ENCODE assay signal across 17 mouse cellular contexts in genomic region chr3:152178816-152179215, GRCm38 (mm10). TPM values are rescaled to one million over a fixed set of nuclear protein-coding genes. Genes with fewer than 3 reads are reported as not detected.
"Had no signal": no experiment of that assay in that cellular context is flagged by ENCODE, and none has a peak within 500 bp of the region (broad histone marks: within the 10 kb centered on the region; RNA-seq: fewer than 3 reads in every experiment).

No protein-coding gene starts in this region.

- H3K27me3 ChIP-seq: midbrain, embryonic 12.5 days; neural tube, embryonic 13.5 days; neural tube, embryonic 15.5 days; stomach, embryonic 15.5 days had no signal

- H3K9ac ChIP-seq: lung, embryonic 14.5 days; midbrain, embryonic 12.5 days; neural tube, embryonic 13.5 days; neural tube, embryonic 15.5 days; stomach, embryonic 15.5 days had no signal

- ATAC-seq: midbrain, embryonic 16.5 days had no signal

- H3K9me3 ChIP-seq: midbrain, embryonic 10.5 days; midbrain, embryonic 12.5 days; neural tube, embryonic 13.5 days; neural tube, embryonic 15.5 days; stomach, embryonic 15.5 days had no signal

- H3K4me3 ChIP-seq: midbrain, embryonic 10.5 days; midbrain, embryonic 12.5 days; myocyte; neural tube, embryonic 13.5 days; neural tube, embryonic 15.5 days; stomach, embryonic 15.5 days had no signal

- H3K27ac ChIP-seq: midbrain, embryonic 10.5 days; midbrain, embryonic 12.5 days; neural tube, embryonic 13.5 days; neural tube, embryonic 15.5 days; stomach, embryonic 15.5 days; stomach, postnatal 0 days had no signal

- DNase-seq: lung, adult 18-20 months; lung, embryonic 14.5 days; lung, postnatal 10 days; lung, postnatal 4 days; midbrain, embryonic 14.5 days; thymus, adult 2 months; thymus, postnatal 25 days; thymus, postnatal 4 days had no signal

- H3K36me3 ChIP-seq: midbrain, embryonic 10.5 days; midbrain, embryonic 12.5 days; stomach, embryonic 15.5 days had no signal

- H3K4me1 ChIP-seq: midbrain, embryonic 12.5 days; neural tube, embryonic 13.5 days; neural tube, embryonic 15.5 days; stomach, embryonic 15.5 days had no signal

- H3K4me2 ChIP-seq: lung, embryonic 14.5 days; midbrain, embryonic 12.5 days; neural tube, embryonic 13.5 days; neural tube, embryonic 15.5 days; stomach, embryonic 15.5 days had no signal

RNA-seq across cellular contexts. Expression of gene Gipc2, which starts 12.8 kb away (rescaled TPM):
- total RNA-seq: megakaryocyte-erythroid progenitor cell, adult 5-6 weeks had no signal
